Mouse (Mus musculus) hematopoietic stem cell, adult 5-6 weeks (primary cell): ENCODE measurements around the gene Sox6. TPM values are rescaled to one million over a fixed set of nuclear protein-coding genes. Genes with fewer than 3 reads are reported as not detected.

ENCODE experiments used
- ATAC-seq, 2 experiments: fragments of 125-278 bp in 1 of 2; replicated peaks in 1 of 2; 2 replicates each; pipeline ENCODE4 v1.8.0; 2016 to 2017; ENCODE audit warnings: inconsistent platforms in 2 of 2, mild to moderate bottlenecking in 2 of 2, moderate number of reproducible peaks in 2 of 2, low read depth in 1 of 2, moderate TSS enrichment in 1 of 2; ENCODE audit not compliant: low FRiP score in 2 of 2, poor library complexity in 2 of 2, severe bottlenecking in 2 of 2, insufficient read depth in 1 of 2, low TSS enrichment in 1 of 2
- total RNA-seq: library from RNA; stranded (forward); fragments of 172-1452, 232-1000 nt; gene quantifications from 2 replicates; pipeline ENCODE4 v1.2.3, GENCODE M21; 2017

The Sox6 gene
- total RNA-seq, 1 experiment from 2014 or later = 10.1 TPM

DNA sequence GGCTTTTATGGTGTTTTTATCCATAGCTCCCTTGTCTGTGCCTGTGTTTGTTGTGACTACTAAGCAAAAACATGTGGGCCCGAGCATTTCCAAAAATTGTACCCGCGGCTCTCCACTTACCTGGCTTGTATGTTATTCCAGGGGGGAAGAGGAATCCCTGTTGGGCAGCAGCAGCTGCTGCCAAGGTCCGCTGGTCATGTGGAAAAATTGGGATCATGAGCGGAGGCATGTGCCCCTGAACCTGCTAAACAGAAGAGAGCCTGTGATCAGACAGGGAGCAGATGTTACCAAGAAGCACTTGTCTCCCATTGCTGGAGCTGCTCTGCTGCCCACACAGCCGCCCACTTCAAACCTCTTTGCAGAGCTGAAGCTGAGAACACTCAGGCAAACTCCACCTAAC lies 441.2 kb downstream of the Sox6 start:
- ATAC-seq = no peak

DNA sequence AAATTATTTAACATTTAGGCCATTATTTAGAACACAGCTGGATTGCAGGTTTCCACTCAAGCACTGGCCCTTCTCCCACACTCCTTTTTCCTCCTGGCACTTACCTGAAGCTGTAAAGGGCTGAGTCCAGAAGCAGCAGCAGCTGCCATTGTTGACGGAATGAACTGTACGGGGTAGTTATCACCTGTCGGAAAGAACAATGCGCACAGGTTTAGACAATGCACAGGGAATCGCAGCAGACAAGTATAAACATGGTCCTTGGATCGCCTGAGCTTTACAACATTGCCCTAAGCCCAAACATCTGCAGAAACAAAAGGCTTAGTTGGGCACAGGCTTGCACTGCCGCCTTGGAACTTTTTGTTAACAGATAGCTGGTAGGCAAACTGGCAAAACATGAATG lies 458.1 kb downstream of the Sox6 start:
- ATAC-seq = no peak

DNA sequence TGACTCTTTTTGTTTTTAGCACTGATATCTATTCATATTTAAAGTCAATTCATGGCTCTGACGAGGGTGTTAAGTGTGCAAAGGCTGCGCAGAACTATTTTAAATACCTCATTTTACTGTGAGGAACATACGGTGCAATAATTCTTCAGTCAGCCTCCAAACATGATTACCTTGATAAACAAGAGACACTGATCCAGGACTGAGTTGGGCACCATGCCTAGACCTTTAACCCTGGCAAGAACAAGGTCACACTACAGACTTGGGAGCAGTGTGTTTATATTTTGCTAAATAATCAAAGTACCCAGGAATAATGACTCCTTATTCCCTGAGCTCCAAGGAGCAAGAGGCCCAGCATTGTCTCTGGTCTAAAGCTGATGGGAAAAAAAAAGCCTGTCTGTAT lies 458.8 kb downstream of the Sox6 start:
- no peak for ATAC-seq

DNA sequence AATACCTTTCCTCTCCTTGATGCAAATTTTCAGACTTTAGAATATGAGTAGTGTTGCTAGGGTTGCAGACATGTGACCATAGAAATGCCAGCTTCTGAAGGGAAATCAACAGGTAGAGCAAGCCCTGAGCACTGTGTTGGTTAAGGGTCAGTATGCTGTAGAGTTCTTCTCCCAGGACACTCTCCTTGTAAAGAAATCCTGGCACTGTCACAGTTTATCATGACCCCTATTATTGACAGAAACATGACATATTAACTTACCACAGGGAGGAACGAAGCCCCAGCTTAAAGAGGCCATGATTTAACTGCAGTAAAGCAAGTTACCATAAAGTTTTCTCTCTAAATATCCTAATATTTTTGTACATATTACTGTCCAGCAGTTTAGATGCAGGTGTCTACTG lies 462.2 kb downstream of the Sox6 start:
- no peak for ATAC-seq

DNA sequence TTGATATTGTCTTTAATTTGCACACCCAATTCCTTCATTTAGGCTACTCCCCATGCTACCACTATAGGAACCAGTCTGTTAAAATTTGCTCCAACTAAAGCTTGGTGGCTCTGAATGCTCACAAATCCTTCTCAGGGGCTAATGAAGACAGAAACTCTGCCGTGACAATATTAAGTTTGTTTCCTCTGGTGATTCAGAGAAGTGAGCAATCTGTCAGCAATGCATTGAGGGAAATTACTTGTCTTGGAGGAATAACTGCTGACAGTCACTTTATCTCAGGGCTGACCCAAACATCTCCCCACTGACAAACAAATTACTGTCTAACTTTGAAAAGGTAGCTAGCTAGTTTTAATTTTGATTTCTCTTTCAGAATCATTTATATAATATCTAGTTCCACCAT lies 463.8 kb downstream of the Sox6 start:
- no peak for ATAC-seq

DNA sequence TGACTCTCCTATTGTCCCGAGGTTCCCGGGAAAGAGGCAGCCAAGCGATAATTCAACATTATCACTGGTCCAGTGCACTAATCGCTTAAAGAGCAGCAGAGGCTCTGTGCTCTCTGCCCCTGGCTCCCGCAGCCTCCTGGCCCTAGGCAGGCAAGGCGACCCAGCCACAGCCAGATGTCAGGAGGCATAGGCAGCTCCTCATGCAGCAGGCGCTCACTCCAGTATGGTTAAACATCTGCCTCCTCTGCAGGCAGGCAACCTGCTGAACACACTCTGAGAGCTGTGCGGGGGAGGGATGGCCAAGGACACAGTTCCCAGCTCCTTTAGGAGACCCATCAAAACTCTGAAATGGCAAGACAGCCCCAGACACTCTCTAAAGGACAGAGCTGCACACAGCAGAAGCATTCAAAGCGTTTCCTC lies 469.8 kb downstream of the Sox6 start:
- no peak for ATAC-seq

DNA sequence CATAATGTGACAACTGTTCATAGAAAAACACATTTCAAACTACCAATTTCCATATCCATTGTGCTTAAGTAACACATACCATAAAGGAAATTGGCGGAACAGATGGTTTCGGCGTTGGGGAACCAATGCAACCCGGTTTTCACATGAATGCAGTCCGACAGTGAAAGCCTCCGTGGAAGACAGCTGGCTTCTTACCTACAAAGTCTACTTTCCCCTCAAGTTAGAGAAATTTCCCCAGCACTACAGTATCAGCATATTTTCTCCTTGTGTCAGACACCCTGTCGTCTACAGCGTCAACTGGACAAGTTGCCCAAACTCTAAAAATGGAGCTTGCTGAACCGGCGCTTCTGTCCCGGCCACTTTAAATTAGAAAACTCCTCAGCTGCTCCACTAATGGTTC lies 470.3 kb downstream of the Sox6 start:
- no peak for ATAC-seq

DNA sequence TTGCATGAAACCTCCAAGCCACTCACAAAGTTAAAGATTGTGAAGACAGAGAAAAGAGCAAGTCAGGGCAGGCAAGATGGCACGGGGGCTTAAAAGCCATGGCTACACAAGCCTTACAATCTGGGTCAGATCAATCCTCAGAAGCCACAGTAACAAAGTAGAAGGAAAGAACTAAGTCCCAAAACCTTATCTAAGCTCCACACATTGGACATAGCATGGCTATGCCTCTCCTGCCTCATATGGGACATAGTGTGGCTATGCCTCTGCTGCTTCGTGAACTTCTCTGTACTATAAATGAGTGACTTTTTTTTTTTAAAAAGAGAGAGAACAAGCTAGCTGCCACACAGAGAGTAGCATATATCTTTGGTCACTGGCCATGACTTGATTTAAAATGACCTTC lies 471.8 kb downstream of the Sox6 start:
- ATAC-seq = no peak

DNA sequence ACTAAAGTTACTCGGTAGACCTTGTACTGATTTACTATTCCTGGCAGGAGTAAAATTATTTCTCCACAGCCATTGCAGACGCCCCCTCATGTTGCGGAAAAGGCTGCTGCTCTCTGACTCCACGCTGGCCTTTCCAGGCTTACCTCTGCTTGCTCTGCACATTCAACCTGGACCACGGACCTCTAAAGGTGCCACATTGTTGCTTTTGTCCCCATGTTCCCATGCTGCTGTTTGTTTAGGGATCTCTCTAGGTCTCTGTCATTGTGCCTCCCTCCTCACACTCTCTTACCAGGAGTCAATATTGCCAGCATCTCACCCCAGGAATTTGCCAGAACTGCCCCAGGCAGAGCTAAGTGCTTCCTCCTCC lies 473.6 kb downstream of the Sox6 start:
- no peak for ATAC-seq

DNA sequence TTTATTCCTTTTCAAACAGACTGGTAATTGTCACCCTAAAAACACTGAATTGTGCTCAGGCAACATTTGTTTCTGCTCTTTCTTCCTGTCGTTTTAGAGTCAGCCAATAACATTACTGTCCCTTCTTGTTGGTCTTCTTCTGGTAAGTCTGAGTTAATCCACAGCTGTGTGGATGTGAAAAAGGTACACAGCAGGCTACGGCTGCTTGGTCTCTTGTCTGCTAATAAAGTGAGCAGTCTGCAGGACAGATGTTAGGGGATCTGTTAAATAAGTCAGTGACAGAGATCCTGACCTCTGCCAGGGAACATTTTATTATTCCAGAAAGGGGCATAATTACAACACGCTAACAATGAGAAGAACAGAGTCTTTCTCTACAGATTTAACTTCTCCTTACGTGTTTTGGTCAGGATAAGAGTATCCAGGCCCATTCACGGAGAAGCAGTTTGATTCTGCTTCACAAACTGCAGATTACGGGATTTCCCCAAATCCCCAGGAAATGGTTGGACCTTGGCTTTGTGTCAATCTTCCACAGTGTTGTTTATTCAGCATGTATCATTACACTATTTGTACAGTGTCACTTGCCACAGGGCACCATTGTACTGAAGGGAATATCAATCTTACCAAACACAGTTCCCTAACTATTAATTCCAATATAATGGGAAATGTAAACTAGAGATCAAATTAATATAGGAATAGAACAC lies 474.1 kb downstream of the Sox6 start:
- ATAC-seq = no peak

DNA sequence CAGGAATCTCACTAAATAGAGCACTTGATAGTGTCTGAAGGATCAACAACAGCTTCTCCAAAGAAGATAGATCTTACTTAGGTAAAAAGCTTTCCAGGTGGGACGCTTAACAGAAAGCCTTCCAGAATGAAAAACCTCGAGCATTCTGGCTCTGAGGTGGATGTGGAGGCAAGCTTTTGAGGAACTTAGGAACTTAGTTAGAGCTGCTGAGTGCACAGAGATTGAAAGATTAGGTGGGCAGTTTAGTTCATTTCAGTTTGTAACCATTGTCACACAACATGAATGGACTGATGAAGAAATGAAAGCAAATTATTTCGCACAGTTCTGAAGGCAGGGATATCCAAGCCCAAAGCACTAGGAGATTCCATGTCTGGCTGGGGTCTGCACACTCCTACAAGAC lies 481.9 kb downstream of the Sox6 start:
- ATAC-seq = peak; percentile 49 to 66

DNA sequence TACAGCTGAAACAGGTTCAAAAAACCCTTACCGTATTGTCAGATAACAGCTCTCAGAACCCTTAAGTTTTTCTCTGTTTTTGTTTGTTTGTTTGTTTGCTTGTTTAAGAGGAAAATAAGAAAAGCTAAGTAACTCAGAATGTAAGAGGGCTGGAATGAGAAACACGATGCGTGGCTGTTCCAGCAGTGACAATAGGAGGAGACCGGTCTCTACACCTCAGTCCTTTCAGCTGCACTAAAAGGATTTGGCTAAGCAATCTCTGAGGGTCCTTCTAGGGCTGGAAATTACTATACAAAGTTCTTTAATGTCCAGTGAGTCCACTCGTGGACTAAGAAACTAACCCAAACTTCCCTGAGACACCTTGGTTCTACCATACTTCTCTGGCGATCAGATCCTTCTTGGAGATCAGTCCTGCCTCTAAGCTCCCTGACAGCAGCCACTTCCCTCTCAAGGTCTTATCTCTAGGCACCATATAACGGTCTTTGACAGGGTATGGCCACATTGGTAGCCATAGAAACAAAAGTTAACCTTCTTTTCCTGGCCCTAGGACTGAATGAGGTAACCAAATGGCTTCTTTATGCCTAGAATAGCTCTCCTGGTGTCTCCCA lies 488.3 kb downstream of the Sox6 start:
- peak; percentile 95 to 97 for ATAC-seq

DNA sequence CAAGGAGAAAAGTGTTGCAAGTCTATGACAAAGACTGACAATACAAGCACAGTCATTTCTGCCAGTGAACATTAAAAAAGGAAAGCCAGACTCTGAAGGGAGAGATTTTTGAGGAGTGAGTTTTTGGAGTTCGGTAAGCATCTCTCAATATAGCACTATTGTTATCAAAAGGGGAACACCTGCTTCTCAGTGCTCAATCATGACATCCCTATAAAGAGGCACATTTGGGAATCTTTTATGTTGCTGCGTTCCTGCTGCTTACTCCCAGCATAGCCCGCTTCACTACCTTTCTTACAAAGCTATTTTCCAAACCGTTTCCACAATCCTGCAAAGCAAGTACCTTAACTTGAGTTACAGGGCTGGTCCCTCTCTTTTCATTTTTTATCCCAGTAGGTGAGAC lies 488.9 kb downstream of the Sox6 start:
- no peak for ATAC-seq

DNA sequence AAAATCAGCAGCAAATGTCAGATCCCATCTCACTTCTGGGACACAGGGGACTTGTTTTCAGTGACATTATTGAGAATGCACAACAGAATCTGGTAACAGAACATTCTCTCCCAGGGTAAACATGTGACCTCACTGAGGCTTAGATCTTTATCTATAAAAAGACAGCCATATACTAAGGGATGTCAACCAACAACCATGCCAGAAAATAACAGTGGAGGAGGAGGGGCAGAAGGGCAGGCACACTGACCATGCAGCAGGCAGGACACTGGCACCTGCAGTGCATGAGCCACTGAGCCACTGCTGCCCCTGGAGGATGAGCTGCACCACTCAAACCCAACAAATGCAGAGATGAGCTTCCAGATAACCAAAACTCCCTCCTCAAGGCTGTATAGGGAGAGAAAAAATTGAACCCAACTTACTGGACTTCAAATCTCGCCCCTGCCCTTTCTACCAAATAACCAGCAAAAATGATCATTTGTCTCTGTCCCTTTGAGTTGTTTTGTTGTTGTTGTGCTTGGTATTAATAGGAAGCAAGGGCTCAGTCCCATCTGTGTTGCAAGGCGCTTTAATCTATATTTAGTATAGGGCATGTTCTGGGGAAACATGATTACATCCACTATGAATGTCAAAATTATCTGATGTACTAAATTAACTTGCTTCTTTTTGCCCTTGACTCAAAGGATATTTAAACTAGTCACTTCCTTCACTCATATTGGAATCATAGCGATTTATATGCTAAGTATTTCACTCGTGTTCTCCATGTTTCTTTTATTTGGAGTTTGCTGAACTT lies 492.8 kb downstream of the Sox6 start:
- ATAC-seq = no peak

DNA sequence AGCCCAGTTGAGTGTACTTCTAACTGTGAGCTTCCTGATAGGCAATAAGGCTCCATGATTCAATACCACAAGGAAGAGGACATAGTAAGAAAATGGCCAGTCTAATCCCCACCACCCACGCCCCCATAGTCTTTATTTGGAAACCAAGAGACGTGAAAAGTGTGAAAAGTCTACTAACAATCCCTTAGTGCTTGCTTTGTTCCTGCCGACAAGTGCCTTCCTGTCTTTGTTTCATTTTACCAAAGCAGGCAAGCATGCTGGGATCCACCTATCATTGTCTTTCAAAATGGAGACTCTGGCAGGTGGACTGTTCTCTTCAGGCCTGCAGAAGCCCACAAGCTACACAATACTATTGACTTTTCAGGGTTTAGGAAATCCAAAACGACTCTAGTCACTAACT lies 495.0 kb downstream of the Sox6 start:
- ATAC-seq = no peak

DNA sequence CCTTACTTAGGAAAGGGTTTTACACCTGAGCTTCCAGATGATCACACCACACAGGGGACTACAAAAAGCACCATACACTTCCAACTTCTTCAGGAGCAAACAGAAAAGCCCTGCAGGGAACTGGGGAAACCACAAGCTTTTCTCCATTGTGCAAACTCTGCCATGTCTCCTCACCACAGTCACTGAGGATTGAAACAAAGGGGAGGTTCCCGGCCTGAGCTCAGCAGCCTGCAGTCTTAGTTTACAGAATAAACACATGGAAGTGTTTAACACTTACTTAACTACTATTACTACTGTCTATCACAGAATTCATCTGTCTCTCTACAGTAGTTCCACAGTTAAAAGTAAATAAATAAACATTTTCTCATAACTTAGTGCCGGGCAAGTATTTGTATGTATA lies 498.3 kb downstream of the Sox6 start:
- ATAC-seq = no peak

DNA sequence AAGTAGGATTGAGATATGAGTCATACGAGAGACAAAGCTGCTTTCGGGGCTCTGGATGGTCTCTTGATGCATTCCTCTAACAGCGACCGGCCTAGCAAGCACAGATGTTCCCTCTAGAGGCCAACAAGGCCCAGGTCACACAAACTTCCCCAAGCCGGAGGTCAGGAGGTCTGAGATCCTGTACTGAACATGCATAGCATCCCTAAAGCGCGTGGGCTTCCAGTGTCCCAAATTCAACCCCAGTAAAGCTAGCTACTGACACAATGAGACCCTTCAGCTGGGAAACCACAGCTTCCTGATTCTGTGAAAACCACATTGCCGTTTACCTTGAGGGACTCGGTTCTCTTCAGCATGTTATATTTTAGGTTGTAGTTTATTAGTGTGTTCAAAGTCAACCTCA lies 499.6 kb downstream of the Sox6 start:
- ATAC-seq = peak; percentile 84 to 85

DNA sequence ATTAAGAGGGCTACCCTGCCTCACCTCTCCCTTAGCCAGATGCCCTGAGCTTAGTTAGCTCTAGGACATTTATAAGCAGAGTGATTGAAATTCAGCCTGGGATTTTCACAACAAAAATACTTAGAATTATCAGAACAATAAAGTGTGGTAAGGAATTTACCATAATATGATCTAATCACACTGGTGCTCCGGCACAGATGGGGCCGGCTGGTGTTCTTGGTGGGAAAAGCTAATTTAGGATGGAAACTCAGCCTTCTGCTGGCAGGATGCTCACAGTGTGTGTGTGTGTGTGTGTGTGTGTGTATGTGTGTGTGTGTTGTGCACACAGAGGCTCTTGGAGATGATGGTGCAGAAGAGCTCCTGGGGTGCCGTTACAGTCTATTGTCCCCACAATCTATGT lies 501.0 kb downstream of the Sox6 start:
- no peak for ATAC-seq

DNA sequence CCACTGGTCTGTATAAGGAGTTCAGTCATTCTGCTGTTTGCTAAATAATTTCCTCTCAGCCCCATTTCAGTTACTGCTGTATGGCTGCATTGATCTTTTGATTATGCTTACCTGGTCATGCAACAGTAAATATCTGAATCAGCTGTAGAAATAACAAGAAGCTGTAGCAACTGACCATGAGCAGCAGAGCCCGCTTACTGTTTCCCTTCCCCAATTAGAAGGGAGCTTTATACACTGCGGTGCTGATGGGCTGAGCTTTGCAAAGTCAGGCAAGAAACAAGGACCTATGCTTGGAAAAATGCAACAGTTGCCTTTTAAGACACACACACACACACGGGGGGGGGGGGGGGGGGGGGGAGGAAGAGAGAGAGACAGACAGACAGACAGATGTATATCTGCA lies 502.1 kb downstream of the Sox6 start:
- ATAC-seq = no peak
